Mouse (Mus musculus): ENCODE measurements around the gene Gm5136.

- TF ChIP-seq CTCF (IDR thresholded peaks at IDR 0.05; ENCODE audit: low read depth): no peak
- TF ChIP-seq EP300 (IDR thresholded peaks at IDR 0.05; ENCODE audit: low read depth): no peak
Measured at GRCm38 (mm10) chr10:108677053-108677452, 22.9 kb downstream of the Gm5136 start.

Data from heart, postnatal 0 days (tissue).